ENCODE assay signal across 11 mouse cellular contexts in genomic region chr5:77269399-77269798, GRCm38 (mm10). TPM values are rescaled to one million over a fixed set of nuclear protein-coding genes. Genes with fewer than 3 reads are reported as not detected.
A peak's percentile ranks its signal among the peaks of the same experiment; 100 is the strongest.
DNase-seq lines count a peak whose midpoint lies in the region; ATAC-seq and TF ChIP-seq lines count a peak whose summit lies in the region.
"Had no signal": no experiment of that assay in that cellular context is flagged by ENCODE, and none has a peak within 500 bp of the region (broad histone marks: within the 10 kb centered on the region; RNA-seq: fewer than 3 reads in every experiment).

No protein-coding gene starts in this region.

- H3K4me1 ChIP-seq in intestine, postnatal 0 days (replicated peaks; ENCODE audit: control insufficient read depth, insufficient read depth, low read length): peaks cover 6% of the 10 kb centered on the region; the same call in 1 of the 2 replicates
- H3K4me1 ChIP-seq in intestine, embryonic 16.5 days (ENCODE audit: control insufficient read depth, insufficient read depth, low read length): peaks cover 17% of the 10 kb centered on the region
- H3K4me1 ChIP-seq in spleen, adult 2 months (ENCODE audit: control insufficient read depth, insufficient read depth, insufficient read length): peaks cover 16% of the 10 kb centered on the region

- DNase-seq in spleen, adult 2 months (ENCODE audit: low read depth in 1 of 2, low spot score in 2 of 2): no peak
- DNase-seq in spleen, adult 12 weeks (ENCODE audit: low spot score): no peak
- peak; percentile 49 for DNase-seq in T-cell, adult 2 months (ENCODE audit: low spot score)
- DNase-seq in testis, postnatal 14 days (ENCODE audit: low spot score): peak; percentile 55
- no peak for DNase-seq in frontal cortex, postnatal 25 days (ENCODE audit: low spot score in 2 of 2)
- no peak for DNase-seq in heart, postnatal 4 days
- DNase-seq: cerebellum, adult 18-20 months had no signal

- TF ChIP-seq POLR2A in spleen, adult 2 months (IDR thresholded peaks at IDR 0.05; ENCODE audit: low read depth, low read length): no peak

- H3K9ac ChIP-seq in intestine, postnatal 0 days (ENCODE audit: low read depth, low read length): no peak overlapping the region
- H3K9ac ChIP-seq in intestine, embryonic 16.5 days (ENCODE audit: low read depth, low read length): no peak overlapping the region
- H3K9ac ChIP-seq: embryonic facial prominence, embryonic 15.5 days had no signal

- no peaks in the 10 kb centered on the region for H3K9me3 ChIP-seq in intestine, postnatal 0 days (ENCODE audit: control insufficient read depth)
- H3K9me3 ChIP-seq in intestine, embryonic 16.5 days (ENCODE audit: control insufficient read depth, low read length): no peaks in the 10 kb centered on the region
- H3K9me3 ChIP-seq: embryonic facial prominence, embryonic 15.5 days had no signal

- WGBS in intestine, postnatal 0 days: 77% methylated on average over 8 of the region's 8 CpGs
- 76% methylated on average over 8 of the region's 8 CpGs for WGBS in intestine, embryonic 16.5 days
- 88% methylated on average over 8 of the region's 8 CpGs for WGBS in spleen, adult 2 months

- H3K4me2 ChIP-seq in intestine, postnatal 0 days (replicated peaks; ENCODE audit: low read depth): no peak overlapping the region
- H3K4me2 ChIP-seq in intestine, embryonic 16.5 days (ENCODE audit: low read depth, low read length): no peak overlapping the region
- H3K4me2 ChIP-seq: embryonic facial prominence, embryonic 15.5 days had no signal

- TF ChIP-seq CTCF in intestine, postnatal 0 days (IDR thresholded peaks at IDR 0.05; ENCODE audit: low read depth): peak; percentile 64
- TF ChIP-seq CTCF in spleen, adult 2 months (IDR thresholded peaks at IDR 0.05; ENCODE audit: extremely low read depth, insufficient read depth, insufficient read length, insufficient replicate concordance): peak; percentile 7; the same call in 1 of the 2 replicates

- peaks cover 16% of the 10 kb centered on the region; the same call in 1 of the 2 replicates for H3K36me3 ChIP-seq in intestine, postnatal 0 days (ENCODE audit: control insufficient read depth, insufficient read depth)
- peaks cover 9% of the 10 kb centered on the region for H3K36me3 ChIP-seq in intestine, embryonic 16.5 days (ENCODE audit: control insufficient read depth, insufficient read depth, low read length)
- H3K36me3 ChIP-seq in spleen, adult 2 months (ENCODE audit: control insufficient read depth, insufficient read depth, low read length): peaks cover 9% of the 10 kb centered on the region

- ATAC-seq in intestine, postnatal 0 days: no peak
- no peak for ATAC-seq in intestine, embryonic 16.5 days
- ATAC-seq: inflammation-experienced regulatory T-cells, adult 6 months had no signal

- H3K4me3 ChIP-seq in intestine, postnatal 0 days (ENCODE audit: low read depth, low read length): no peak overlapping the region
- no peak overlapping the region for H3K4me3 ChIP-seq in intestine, embryonic 16.5 days (ENCODE audit: low read length)
- H3K4me3 ChIP-seq in spleen, adult 2 months (ENCODE audit: extremely low read depth, insufficient read depth, insufficient read length): no peak overlapping the region
- H3K4me3 ChIP-seq: embryonic facial prominence, embryonic 15.5 days had no signal

- H3K27ac ChIP-seq in intestine, postnatal 0 days (ENCODE audit: low read depth, low read length): no peak overlapping the region
- no peak overlapping the region for H3K27ac ChIP-seq in intestine, embryonic 16.5 days (ENCODE audit: low read length)
- no peak overlapping the region for H3K27ac ChIP-seq in spleen, adult 2 months (ENCODE audit: insufficient read depth, low read length)
- H3K27ac ChIP-seq: embryonic facial prominence, embryonic 15.5 days had no signal

- H3K27me3 ChIP-seq in intestine, postnatal 0 days (replicated peaks; ENCODE audit: control insufficient read depth, insufficient read depth, low read length): no peaks in the 10 kb centered on the region
- no peaks in the 10 kb centered on the region for H3K27me3 ChIP-seq in intestine, embryonic 16.5 days (replicated peaks; ENCODE audit: control insufficient read depth, insufficient read depth, low read length)
- 0 out of 2 replicates have a peak, but pooled peaks cover 2% of the 10 kb centered on the region for H3K27me3 ChIP-seq in spleen, adult 2 months (ENCODE audit: control insufficient read depth, insufficient read depth, low read length)
- H3K27me3 ChIP-seq: embryonic facial prominence, embryonic 15.5 days had no signal

RNA-seq across cellular contexts. Expression of gene Rest, which starts 4.1 kb away (rescaled TPM):
- polyA plus RNA-seq in intestine, postnatal 0 days (2015; fragmentation: Nextera tagmentation; extraction: Ambion mirVana): 13.2 and 15.0 TPM in 2 replicates
- 20.1 and 21.5 TPM in 2 replicates for polyA plus RNA-seq in intestine, embryonic 16.5 days (2015; fragmentation: Nextera tagmentation; extraction: Ambion mirVana)
- 6.5 and 8.0 TPM in 2 replicates for polyA plus RNA-seq in spleen, adult 2 months (2012; rRNA removed)
- total RNA-seq in heart, postnatal 4 days (2021): 10 to 100 TPM; 33.2 to 34.3 TPM

RNA-seq across cellular contexts. Expression of gene Noa1, which starts 40.5 kb away (rescaled TPM):
- 11.8 and 12.3 TPM in 2 replicates for polyA plus RNA-seq in intestine, postnatal 0 days (2015; fragmentation: Nextera tagmentation; extraction: Ambion mirVana)
- polyA plus RNA-seq in intestine, embryonic 16.5 days (2015; fragmentation: Nextera tagmentation; extraction: Ambion mirVana): 30.9 and 32.6 TPM in 2 replicates
- 14.1 and 19.8 TPM in 2 replicates for polyA plus RNA-seq in spleen, adult 2 months (2012; rRNA removed)
- 10 to 100 TPM; 14.3 to 14.7 TPM for total RNA-seq in heart, postnatal 4 days (2021)

RNA-seq across cellular contexts. Expression of gene Polr2b, which starts 40.5 kb away (rescaled TPM):
- polyA plus RNA-seq in intestine, postnatal 0 days (2015; fragmentation: Nextera tagmentation; extraction: Ambion mirVana): 18.7 and 20.3 TPM in 2 replicates
- 43.4 and 44.0 TPM in 2 replicates for polyA plus RNA-seq in intestine, embryonic 16.5 days (2015; fragmentation: Nextera tagmentation; extraction: Ambion mirVana)
- 8.5 and 16.8 TPM in 2 replicates for polyA plus RNA-seq in spleen, adult 2 months (2012; rRNA removed)
- total RNA-seq in heart, postnatal 4 days (2021): 10 to 100 TPM; 35.3 to 37.2 TPM

RNA-seq across cellular contexts. Expression of gene Spink2, which starts 58.1 kb away (rescaled TPM):
- 1.3 and 1.4 TPM in 2 replicates for polyA plus RNA-seq in intestine, postnatal 0 days (2015; fragmentation: Nextera tagmentation; extraction: Ambion mirVana)
- 1.2 and 1.5 TPM in 2 replicates for polyA plus RNA-seq in intestine, embryonic 16.5 days (2015; fragmentation: Nextera tagmentation; extraction: Ambion mirVana)
- polyA plus RNA-seq in spleen, adult 2 months (2012; rRNA removed): 0.18 and 0.25 TPM in 2 replicates
- under 1 TPM; 0.48 to 0.74 TPM for total RNA-seq in heart, postnatal 4 days (2021)

Comparison
In these comparisons a context has a peak if more than half of its experiments do, and no peak if none do; other contexts are left out.
1. DNase-seq: peak in T-cell, adult 2 months (single experiment) and testis, postnatal 14 days (single experiment); none in spleen, adult 2 months (0 of 2), spleen, adult 12 weeks (single experiment), frontal cortex, postnatal 25 days (0 of 2) and heart, postnatal 4 days (single experiment).